Mouse (Mus musculus) cerebellum, postnatal 36 days (tissue): ENCODE data around the gene Usp24.

Experiments
- DNase-seq, 2 experiments: peaks; one replicate each; pipeline ENCODE4 v3.0.0; 2021 to 2022; ENCODE audit warnings: mixed read lengths in 2 of 2

Usp24 gene

DNA sequence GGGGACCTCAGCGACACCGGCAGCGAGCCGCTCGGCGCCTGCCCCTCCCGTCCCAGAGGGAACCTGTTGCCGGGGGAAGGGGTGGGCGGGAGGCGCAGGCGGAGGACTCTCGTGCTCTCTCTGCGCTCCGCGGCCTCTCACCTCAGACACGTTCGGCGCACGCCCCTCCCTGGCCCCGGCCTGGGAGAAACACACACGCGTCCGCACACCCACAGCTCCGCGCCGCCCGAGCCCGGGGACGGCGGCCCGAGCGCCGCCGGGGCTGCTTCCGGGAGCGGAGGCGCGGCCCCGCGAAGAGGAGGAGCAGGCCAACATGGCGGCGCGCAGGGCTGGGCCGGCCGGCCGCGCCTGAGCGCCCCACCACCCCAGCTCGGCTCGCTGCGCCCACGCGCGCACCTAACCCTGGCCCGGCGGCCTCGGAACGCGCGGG lies at the start of gene Usp24:
Usp24 (plus strand) TSS at position 293 of the 430 bp plus-strand sequence.
- DNase-seq: peak; percentile 69 to 70

GRCm38 (mm10) chr4:106276937-106277336 lies 39.1 kb upstream of the Usp24 start:
- no peak for DNase-seq

DNA sequence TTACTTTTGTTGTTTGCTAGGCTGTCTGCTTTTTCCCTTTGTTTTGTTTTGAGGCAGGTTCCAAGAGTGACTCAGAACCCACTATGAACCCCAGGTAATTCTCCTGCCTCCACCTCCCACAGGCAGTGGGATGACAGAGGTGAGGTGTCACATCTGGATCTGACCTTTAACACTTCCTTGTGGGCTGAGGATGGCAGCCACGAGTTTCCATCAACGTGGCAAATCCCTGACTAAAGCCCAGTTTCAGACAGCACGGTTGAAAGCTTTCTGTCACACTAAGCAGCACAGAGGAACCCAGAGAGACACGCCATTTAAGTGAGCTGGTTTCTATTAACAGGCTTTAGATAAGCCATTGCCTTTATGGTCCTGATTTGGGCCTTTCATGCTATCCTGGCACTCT lies 36.8 kb upstream of the Usp24 start:
- no peak for DNase-seq

DNA sequence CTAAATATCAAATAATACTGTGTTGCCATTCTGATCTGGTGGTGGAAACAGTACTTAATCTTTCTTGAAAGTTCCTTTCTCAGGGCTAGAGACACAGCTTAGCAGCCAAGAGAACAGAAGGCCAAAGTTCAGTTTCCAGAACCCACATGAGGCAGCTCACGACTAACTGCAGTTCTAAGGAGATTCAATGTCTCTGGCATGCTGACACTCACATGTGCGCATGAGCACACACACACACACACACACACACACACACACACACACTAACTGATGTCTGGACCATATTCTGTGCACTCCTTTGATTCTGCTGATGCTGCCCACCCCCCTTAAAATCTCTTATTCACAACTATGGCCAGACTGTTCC lies 34.9 kb upstream of the Usp24 start:
- DNase-seq: peak in 1 of 2 experiments; percentile 10

DNA sequence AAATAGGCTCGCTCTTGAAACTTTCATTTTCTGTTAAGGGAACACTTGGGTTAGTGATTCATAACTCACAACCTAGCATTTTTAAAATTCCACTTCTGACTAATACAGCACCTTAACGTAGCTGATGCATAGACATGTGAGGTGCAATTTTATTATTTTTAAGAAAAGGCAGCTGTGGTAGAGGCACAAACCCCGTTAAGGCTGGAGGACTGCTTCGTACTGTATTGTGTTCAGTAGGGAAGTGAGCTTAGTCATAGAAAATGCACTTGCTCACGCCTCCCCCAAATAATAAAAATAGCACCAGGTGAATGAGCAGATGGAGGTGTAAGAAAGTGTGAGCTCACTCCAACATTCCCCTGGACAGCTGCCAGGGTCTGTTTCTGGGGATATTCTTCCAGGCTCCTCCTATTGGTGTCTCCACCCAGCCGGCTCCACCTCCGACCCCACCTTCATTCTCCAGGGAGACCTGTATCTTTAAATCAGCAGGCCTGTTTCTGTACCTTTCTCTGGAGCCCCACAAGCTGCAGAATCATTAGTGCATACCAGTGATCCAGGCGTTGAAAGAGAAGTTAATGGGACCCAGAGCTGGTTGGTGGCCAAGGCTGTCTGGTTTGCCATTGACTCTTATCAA lies 34.4 kb upstream of the Usp24 start:
- DNase-seq: peak; percentile 87 to 90

- no peak for DNase-seq
Observed at GRCm38 (mm10) chr4:106282123-106282510, 33.9 kb upstream of the Usp24 start.

DNA sequence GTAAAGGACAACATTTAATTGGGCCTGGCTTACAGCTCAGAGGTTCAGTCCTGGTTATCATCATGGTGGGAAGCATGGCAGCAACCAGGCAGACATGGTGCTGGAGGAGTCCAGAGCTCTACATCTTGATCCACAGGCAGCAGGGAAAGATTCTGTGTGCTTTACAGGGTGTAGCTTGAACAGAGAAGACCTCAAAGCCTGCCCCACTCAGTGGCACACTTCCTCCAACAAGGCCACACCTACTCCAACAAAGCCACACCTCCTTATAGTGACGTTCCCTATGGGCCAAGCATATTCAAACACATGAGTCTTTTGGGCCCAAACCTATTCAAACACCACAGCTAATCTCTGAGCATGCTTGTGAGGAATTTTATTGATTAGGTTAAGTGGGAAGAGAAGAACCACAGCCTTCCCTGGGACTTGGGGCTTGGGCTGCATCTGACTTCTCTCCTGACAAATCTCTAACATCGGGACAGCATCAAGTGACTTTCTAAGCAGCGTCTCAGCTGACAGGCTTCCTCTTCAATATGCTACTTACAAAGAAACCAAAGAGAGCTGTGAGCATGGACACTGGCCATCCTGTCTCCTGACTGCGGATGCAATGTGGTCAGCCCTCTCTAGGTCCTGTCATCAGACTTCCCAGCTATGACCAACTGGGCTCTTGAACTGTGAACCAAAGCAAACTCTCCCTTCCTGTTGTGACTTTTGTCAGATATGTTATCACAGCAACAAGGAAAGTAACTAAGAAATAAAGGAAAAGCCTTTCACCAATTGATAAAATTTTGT lies 28.9 kb upstream of the Usp24 start:
- no peak for DNase-seq

DNA sequence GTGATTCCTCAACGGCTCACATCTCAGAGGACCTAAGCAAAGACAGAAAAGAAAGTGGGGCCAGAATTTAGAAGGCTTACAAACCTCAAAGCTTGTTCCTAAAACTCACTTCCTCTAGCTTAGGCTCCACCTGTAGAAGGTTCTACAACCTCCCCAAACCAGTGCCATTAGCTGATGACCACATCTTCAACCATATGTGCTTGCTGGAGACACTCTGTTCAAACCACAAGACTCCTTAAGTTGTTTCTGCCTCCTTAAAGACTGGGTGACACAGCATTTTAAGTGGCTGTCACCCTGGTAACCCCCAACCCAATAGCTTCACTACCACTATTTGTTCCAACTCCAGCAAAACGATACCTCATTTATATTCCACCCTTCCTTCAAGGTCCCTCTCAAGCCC lies 25.8 kb upstream of the Usp24 start:
- no peak for DNase-seq

- DNase-seq: no peak
Observed at GRCm38 (mm10) chr4:106292823-106293222, 23.2 kb upstream of the Usp24 start.

GRCm38 (mm10) chr4:106293378-106294090 lies 22.5 kb upstream of the Usp24 start:
- no peak for DNase-seq

DNA sequence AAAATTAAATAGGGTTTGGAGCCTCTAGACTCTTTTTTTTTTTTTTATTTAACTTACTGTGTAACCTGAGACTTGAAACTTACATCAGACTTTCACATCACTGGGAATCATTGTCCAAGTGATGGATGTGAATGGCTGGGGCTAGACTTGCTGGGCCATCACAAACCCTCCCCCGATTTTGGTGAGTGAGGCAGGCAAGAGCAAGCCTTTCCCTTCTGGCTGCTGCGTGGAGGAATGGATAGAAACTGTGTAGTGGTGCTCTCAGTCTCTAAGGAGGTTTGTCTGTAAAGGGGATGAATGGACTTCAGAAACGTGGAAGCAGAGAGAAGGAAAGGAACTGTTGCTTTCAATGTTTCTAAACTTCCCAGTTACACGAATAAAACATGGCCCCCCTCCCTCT lies 20.3 kb upstream of the Usp24 start:
- no peak for DNase-seq

DNA sequence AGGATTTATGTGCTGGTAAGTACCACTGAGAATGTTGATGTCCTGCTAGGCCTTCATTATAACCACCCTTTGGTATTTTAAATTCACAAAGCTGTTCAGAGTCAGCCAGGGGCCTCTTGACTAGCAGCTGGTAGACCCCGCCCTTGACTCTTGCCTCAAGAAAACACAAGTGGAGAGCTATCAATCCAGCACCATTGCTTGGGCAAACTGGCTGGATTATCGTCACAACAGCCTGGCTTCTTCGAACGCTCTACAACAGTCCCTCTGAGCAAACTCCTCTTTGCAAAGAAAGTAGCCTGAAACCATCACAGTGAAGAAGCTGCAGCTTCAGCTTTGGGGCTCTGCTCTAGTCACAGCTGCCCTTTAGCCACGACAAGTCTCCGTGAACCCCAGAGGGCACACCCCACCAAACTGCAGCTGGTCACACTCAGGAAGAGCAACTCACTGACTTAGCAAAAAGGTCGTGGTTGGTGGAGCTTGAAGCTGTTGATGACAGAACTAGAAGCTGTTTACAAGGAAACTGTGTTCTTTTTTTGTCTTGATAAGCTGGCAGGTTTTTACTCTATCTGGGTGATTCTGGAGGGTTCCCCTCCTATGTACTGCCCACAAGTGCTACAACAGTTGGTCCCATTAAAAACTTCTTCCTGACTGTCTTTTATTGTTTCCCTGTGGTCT lies 19.5 kb upstream of the Usp24 start:
- DNase-seq: no peak

GRCm38 (mm10) chr4:106301346-106301745 lies 14.7 kb upstream of the Usp24 start:
- no peak for DNase-seq

DNA sequence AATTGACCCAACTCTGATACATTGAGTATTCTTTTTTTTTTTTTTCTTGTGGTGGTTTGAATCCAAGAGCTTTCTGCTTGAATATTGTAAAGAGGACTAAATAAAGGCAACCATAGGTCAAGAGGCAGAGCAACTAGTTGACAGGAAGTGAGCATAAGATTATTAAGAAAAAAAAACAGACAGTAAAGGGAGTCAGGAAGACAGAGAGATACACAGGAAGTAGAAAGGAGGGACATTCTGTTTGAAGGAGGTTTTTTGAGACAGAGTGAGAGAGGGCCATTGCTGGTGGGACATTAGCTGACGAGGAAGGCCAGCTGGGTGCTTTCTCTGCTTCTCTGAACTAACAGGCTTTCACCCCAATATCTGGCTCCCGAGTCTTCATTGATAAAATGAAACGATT lies 7.9 kb upstream of the Usp24 start:
- DNase-seq: no peak

DNA sequence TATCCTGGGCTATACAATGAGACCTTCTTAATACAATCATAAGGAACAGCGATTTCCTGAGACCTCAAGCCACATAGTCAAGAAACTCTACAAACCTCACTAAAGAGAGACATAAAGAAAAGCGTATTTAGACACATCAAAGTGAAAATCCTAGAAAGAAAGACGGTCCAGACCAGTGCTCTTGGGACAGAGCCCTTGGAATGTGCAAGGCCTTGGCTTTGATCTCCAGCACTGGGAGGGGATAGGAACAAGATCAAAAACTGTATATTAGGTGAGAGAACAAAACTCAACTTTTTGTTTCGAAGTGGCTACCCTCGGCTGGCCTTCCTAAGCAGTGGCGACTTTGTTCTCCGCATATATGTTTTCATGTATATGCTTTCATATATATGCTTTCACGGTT lies 3.4 kb upstream of the Usp24 start:
- DNase-seq: no peak

GRCm38 (mm10) chr4:106313070-106313469 lies 2.9 kb upstream of the Usp24 start:
- no peak for DNase-seq

- no peak for DNase-seq
Observed at GRCm38 (mm10) chr4:106313874-106314273, 2.1 kb upstream of the Usp24 start.

DNA sequence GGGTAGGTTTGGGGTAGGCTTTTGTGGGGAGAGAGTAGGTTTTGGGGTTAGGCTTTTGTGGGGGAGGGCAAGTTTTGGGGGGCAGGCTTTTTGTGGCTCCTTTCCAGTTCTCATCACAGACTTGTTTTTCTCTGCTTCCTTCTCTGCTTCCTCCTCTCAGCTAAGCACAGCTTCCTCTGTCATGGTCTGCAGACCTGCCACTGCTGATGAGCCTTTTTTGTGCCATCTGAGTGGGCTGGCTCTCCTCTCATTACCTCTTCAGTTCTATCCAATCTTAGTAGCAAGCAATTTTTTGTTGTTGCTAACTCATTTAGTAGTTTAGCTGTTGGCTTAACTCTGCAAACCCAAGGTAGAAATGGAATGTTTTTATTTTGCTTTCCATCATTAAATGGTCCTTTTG lies 1.7 kb upstream of the Usp24 start:
- DNase-seq: no peak

- DNase-seq: peak in 1 of 2 experiments; percentile 51
Observed at GRCm38 (mm10) chr4:106316351-106317178, 552 bp downstream of the Usp24 start.

GRCm38 (mm10) chr4:106317179-106318055 lies 1.4 kb downstream of the Usp24 start:
- DNase-seq: peak in 1 of 2 experiments; percentile 34

DNA sequence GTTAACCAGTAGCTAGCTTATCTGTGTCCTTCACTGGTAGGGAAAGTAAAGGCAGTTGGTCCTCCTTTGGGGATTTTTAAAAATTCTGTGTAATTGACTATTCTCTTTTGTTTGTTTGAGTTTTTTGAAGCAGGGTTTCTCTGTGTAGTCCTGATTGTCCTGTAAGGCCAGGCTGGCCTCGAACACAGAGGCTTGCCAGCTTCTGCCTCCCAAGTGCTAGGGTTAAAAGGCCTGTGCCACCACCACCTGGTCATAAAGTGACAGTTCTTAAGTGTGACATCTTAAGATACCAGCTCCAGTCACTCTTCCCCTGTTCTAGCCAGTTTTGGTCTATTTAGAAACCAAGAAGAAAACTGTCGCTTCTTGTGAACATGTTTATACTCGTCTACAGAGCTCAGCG lies 2.2 kb downstream of the Usp24 start:
- no peak for DNase-seq
